Mouse (Mus musculus): Measurements from ENCODE around the gene Tmem145. TPM values are rescaled to one million over a fixed set of nuclear protein-coding genes. Genes with fewer than 3 reads are reported as not detected.
A peak's percentile ranks its signal among the peaks of the same experiment; 100 is the strongest.

The Tmem145 gene
- polyA plus RNA-seq, 1 experiment = 116 TPM

DNA sequence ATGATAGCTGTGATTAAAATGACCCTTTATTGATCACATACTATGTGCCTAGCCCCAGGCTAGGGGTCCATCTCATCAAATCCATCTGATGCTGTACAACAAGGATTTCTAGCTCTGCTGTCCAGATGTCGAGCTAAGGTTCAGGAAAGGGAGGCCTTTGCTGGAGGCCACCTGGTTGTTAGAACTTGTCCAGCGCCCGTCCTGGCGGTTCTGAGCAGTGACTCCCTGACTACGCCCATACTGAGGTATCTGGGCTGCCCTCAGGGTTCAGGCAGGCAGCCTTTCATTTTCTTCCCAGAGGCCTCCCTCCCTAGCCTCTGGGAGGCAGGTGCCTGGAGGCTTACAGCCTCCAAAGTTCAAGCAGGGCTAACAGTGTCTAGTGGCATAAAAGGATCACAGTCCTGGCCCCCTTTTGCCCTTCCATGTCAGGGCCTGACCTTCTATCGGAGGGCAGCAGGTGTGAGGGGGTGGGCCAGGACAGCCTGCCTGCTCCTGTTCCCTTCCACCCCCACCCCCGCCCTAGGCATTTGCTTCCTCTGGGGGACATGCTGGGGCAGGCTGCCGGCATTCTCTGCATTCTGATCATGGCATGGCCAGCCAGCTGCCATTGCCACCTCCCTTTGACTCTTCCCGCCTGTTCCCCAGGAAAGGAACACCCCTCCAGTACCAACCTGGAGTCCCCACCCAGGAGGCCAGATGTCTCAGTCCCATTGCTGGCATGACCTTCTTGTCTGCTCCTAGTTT, 30.2 kb upstream of the Tmem145 start:
- H3K27ac ChIP-seq (ENCODE audit: insufficient read depth, low read length) = 0 out of 2 replicates have a peak overlapping the region, but pooled peaks have one; percentile 33
- TF ChIP-seq CTCF (IDR thresholded peaks at IDR 0.05; ENCODE audit: extremely low read depth, insufficient read depth, low read length) (no peak), POLR2A (IDR thresholded peaks at IDR 0.05; ENCODE audit: extremely low read depth, insufficient read depth, low read length) (no peak)
- H3K4me1 ChIP-seq (ENCODE audit: control insufficient read depth, insufficient read depth, low read length) = peaks cover 11% of the 10 kb centered on the region
- no peak overlapping the region for H3K4me3 ChIP-seq (ENCODE audit: insufficient read depth, low read length)

DNA sequence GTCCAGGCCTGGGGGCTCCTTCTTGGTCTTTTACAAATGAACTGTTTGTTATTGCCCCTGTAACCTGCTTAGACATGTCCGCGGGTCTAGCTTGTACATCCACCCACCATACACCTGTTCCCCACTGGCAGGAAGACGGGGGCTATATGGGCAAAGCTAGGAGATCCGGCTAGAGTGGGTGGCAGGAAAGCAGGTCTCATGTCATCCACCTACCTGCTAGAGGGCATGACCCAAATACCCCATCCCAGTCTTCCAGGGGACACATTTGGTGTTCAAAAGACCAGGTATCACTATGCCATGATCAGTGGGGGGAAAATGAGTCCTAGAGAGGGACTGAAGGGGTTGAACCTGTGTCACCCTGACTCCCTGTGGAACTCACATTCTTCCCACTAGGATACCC, 28.5 kb upstream of the Tmem145 start:
- Histone ChIP-seq H3K4me1 (ENCODE audit: control insufficient read depth, insufficient read depth, low read length) (peaks cover 14% of the 10 kb centered on the region), H3K27ac (ENCODE audit: insufficient read depth, low read length) (no peak overlapping the region), H3K4me3 (ENCODE audit: insufficient read depth, low read length) (no peak overlapping the region)
- no peak for TF ChIP-seq CTCF (IDR thresholded peaks at IDR 0.05; ENCODE audit: extremely low read depth, insufficient read depth, low read length)
- TF ChIP-seq POLR2A (IDR thresholded peaks at IDR 0.05; ENCODE audit: extremely low read depth, insufficient read depth, low read length) = no peak

DNA sequence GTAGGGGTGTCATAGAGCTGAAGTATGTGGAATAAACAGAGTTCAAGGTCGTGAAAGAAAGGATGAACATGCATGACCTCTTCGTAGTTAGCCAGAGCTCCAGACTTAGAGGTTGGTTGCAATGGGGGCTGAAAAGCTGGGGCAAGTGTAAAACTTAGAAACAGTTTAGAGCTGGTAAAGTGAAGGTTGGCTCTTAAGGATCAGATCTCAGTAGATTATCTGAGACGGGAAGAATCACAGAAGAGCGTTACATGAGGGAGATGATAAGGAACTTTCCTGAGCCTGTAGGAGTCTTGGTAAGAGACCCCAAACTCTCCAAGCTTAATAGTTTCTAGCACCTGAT, 27.9 kb upstream of the Tmem145 start:
- Histone ChIP-seq H3K4me1 (ENCODE audit: control insufficient read depth, insufficient read depth, low read length) (peaks cover 14% of the 10 kb centered on the region), H3K4me3 (ENCODE audit: insufficient read depth, low read length) (peak overlapping the region; percentile 40; the same call in 1 of the 2 replicates), H3K27ac (ENCODE audit: insufficient read depth, low read length) (peak overlapping the region; percentile 39; the same call in 1 of the 2 replicates)
- TF ChIP-seq CTCF (IDR thresholded peaks at IDR 0.05; ENCODE audit: extremely low read depth, insufficient read depth, low read length) = no peak
- TF ChIP-seq POLR2A (IDR thresholded peaks at IDR 0.05; ENCODE audit: extremely low read depth, insufficient read depth, low read length) = no peak

DNA sequence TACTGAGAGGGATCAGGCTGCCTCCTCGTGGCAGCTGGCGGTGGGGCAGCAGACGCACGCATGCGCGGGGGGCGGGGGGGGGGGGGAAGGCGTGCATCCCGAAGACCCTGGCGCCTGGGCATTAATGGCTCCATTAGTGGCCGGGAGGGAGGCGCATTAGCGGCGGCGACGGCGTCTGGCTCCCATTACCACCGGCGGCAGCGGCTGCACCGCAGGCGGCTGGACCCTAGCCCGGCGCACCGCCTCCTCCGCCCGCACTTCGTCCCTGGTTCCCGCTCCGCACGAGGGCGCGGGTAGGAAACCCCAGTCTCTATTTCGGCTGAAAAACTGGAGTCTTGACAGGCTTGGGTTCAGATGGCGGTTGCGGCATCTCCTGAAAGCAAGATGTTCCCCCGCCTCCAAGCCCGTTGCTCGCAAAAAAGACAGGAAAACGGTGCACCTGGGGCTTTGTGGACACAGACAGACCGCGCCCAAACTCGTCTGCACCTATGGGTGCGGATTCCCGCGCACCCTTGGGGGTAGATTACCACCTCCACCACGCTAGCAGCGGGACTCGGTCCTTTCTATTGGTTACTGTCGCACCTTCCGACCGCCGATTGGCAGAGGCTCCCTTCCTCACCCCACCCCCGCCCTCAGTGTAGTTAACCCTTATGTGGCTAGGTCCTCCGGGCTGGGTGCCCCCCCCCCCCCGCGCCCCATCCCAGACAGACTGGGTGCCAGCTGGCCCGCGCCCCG, 27.4 kb upstream of the Tmem145 start:
- peak; percentile 58 for TF ChIP-seq CTCF (IDR thresholded peaks at IDR 0.05; ENCODE audit: extremely low read depth, insufficient read depth, low read length)
- peak; percentile 65; the same call in 1 of the 2 replicates for TF ChIP-seq POLR2A (IDR thresholded peaks at IDR 0.05; ENCODE audit: extremely low read depth, insufficient read depth, low read length)
- Histone ChIP-seq H3K27ac (ENCODE audit: insufficient read depth, low read length) (peak overlapping the region; percentile 97), H3K4me1 (ENCODE audit: control insufficient read depth, insufficient read depth, low read length) (peaks cover 14% of the 10 kb centered on the region), H3K4me3 (ENCODE audit: insufficient read depth, low read length) (peak overlapping the region; percentile 40)

DNA sequence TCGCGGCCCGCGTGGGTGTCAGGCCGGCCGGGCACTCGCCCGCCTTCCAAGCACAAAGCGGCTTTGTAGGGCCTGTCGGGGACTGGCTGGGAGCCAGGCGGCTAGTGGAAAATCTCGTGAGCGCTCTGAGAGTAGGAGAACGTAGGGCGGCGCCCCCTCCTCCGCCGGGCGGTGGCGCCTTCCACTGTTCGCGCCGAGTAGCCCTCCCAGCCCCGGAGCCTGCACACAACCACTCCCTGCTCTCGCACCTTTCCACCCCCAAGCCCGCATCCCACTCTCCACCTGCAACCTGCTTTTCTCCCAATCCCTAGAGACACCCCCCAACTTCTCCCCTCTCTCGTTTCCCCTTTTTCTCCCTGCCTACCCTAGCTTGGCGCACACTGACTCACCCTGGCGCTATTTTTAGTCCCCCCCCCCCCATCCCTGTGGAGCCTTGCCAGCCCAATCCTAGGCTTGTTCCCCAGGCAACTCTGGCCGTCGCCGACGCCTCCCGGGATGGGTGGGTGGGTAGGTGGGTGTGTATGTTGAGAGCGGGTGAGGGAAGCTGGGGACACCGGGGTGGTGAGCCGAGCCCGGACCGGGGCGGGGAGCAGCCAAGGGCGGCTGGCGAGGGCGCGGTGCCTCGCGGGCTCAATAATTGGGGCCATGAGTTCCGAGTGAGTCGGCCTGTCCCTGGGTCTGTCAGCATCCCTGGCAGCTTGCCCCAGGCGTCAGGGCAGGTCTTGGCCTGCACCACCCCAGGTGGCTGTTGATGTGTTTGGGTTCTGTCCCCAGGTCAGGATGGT, 26.6 kb upstream of the Tmem145 start:
- peaks cover 11% of the 10 kb centered on the region for H3K4me1 ChIP-seq (ENCODE audit: control insufficient read depth, insufficient read depth, low read length)
- H3K4me3 ChIP-seq (ENCODE audit: insufficient read depth, low read length) = peak overlapping the region; percentile 40
- no peak for TF ChIP-seq POLR2A (IDR thresholded peaks at IDR 0.05; ENCODE audit: extremely low read depth, insufficient read depth, low read length)
- TF ChIP-seq CTCF (IDR thresholded peaks at IDR 0.05; ENCODE audit: extremely low read depth, insufficient read depth, low read length) = no peak
- peak overlapping the region; percentile 97 for H3K27ac ChIP-seq (ENCODE audit: insufficient read depth, low read length)

DNA sequence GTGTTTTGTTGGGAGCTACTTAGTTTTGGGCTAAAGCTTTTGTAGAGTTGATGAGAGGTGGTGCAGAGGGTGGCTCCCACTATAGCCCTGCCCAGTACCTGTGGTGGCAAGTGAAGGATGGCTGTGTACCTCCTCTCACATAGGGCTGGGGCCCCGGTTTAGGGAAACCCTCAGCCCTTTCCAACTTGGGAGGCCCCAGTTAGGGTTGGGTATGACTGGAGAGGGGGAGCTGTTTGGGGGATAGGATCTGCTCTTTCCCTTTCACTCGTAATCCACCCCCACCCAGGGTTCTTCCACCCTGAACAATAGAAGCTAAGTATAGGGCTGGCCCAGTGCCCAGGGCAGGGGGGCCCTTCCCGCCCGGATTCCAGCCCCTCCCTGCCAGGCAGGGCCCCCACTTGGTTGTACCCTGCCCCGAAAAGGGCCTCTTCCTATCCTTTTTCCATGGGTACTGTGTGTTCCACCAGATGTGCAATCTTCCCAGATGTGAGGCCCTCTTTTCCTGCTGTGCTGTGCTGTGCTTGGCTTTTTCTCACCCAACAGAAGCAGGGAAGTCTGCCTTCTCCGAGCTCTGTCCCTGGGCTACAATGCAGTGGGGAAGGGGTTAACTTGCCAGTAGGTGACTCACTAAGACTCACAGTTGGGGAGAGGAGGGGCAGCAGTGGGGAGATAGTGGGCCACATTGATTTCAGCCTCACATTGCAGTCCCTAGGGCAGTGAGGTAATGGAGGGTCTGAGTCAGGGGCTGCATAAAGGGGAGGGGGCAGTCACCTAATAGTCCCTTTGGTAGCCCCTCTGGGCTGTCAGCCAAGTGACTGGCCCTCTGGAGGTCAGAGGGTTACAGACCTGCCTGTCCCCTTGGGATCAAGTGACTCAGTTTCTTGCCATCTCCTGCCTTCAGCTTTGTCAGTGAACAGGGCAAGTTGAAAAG, 25.8 kb upstream of the Tmem145 start:
- Histone ChIP-seq H3K4me1 (ENCODE audit: control insufficient read depth, insufficient read depth, low read length) (peaks cover 6% of the 10 kb centered on the region), H3K27ac (ENCODE audit: insufficient read depth, low read length) (peak overlapping the region; percentile 97), H3K4me3 (ENCODE audit: insufficient read depth, low read length) (peak overlapping the region; percentile 40)
- no peak for TF ChIP-seq POLR2A (IDR thresholded peaks at IDR 0.05; ENCODE audit: extremely low read depth, insufficient read depth, low read length)
- no peak for TF ChIP-seq CTCF (IDR thresholded peaks at IDR 0.05; ENCODE audit: extremely low read depth, insufficient read depth, low read length)

DNA sequence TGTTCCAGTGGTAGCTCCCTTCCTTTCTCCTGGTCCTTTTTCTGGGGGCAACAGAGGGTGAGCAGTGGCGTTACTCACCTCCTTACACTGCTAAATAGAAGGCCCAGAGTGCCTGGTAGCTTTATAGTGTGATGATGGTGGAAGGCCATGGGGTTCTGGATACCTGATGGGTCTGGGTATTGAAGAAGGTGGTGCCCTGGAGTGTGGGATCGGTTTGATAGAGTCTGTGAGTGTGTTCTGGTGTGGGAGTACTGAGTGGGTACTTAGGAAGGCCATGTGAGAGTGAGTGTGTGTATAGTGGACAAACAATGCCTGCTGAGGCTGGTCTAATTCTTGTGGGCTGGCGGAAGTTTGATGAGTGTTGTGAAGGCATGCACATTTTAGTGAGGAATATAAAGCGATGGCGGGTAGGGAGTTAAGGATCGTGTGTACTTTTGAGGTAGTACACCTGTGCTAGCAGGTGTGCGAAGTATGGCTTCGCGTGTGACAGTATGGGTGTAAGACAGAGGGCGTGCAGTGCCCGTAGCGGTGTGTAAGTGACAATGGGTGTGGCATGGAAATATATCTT, 24.7 kb upstream of the Tmem145 start:
- no peak for TF ChIP-seq CTCF (IDR thresholded peaks at IDR 0.05; ENCODE audit: extremely low read depth, insufficient read depth, low read length)
- TF ChIP-seq POLR2A (IDR thresholded peaks at IDR 0.05; ENCODE audit: extremely low read depth, insufficient read depth, low read length) = no peak
- Histone ChIP-seq H3K4me1 (ENCODE audit: control insufficient read depth, insufficient read depth, low read length) (peaks cover 3% of the 10 kb centered on the region; the same call in 1 of the 2 replicates), H3K27ac (ENCODE audit: insufficient read depth, low read length) (peak overlapping the region; percentile 85), H3K4me3 (ENCODE audit: insufficient read depth, low read length) (peak overlapping the region; percentile 49)
